Mouse (Mus musculus) embryonic stem cell, embryonic (primary cell): ENCODE measurements at regions not wholly inside any gene's neighbourhood (a gene's known extent, or its start where the extent isn't known, plus 50 kb on each side); places are given as distances from the start of the nearest gene placed in this dataset.

Experiments
- CTCF ChIA-PET, 4 experiments: fragments of 300-600 bp in 2 of 4; fragments of 350-600 bp in 2 of 4; sonication (Branson Sonifier 250); formaldehyde crosslinking; loops; one replicate each; lab custom pipeline; 2022; ENCODE audit warnings: inconsistent platforms in 2 of 4; lab: Charles Lee
- POLR2A ChIA-PET, 4 experiments: fragments of 300-600 bp in 2 of 4; fragments of 350-600 bp in 2 of 4; sonication (Branson Sonifier 250); formaldehyde crosslinking; loops; one replicate each; lab custom pipeline; 2022; ENCODE audit warnings: antibody characterized with exemption in 4 of 4, inconsistent platforms in 1 of 4; lab: Charles Lee

- CTCF ChIA-PET: no interaction called here
These were observed 141.0 kb upstream of the Rreb1 start for GRCm38 (mm10) chr13:37637151-37637550.

DNA sequence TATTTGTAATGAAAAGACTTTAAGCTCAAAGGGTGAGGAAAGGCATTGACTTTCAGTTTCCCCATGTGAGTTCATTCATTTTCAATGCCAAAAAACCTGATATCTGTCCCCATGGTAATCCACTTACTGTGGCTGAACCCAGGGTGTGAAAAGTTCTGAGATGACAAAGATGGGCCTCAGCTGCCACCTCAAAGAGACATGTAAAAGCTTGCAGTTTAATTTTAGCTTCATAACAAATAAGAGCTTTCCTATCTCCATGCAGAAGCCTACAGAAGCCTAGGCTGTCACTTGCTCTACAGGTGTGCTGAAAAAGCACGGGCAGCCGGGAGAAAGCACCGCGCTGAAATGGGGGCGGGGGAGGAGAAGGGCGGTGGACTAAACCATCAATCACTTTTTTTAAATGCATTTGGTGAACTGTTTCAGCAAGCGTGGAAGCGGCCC is 140.1 kb upstream of the Rreb1 start:
- CTCF ChIA-PET: interaction anchor here in 1 of 4 experiments (0.5 kb wide), 1 partner anchor 169 kb away, joined by 8 read pairs; no protein-coding TSS in a partner anchor
- POLR2A ChIA-PET: no interaction called here

More at GRCm38 (mm10) chr13:37637151-37637550, 141.0 kb upstream of the Rreb1 start:
- POLR2A ChIA-PET: no interaction called here

GRCm38 (mm10) chr13:37642410-37643093 is 135.6 kb upstream of the Rreb1 start:
- ChIA-PET POLR2A (interaction anchor here in 1 of 4 experiments (1.0 kb wide), 1 partner anchor 34 kb away, joined by 3 read pairs; no protein-coding TSS in a partner anchor), CTCF (no interaction called here)

GRCm38 (mm10) chr13:37644751-37645181 is 133.4 kb upstream of the Rreb1 start:
- ChIA-PET CTCF (interaction anchor here in 2 of 4 experiments (0.6 to 1.1 kb wide), 2 partner anchors 44 to 434 kb away, joined by 6 read pairs; no protein-coding TSS in a partner anchor), POLR2A (interaction anchor here in 1 of 4 experiments (0.6 kb wide), 1 partner anchor 210 kb away, joined by 6 read pairs; no protein-coding TSS in a partner anchor)

GRCm38 (mm10) chr13:37649467-37650080 is 128.6 kb upstream of the Rreb1 start:
- POLR2A ChIA-PET: interaction anchor here in 1 of 4 experiments (0.7 kb wide), 1 partner anchor 495 kb away, joined by 3 read pairs; no protein-coding TSS in a partner anchor
- CTCF ChIA-PET: interaction anchor here in 1 of 4 experiments (1.0 kb wide), 1 partner anchor 285 kb away, joined by 5 read pairs; no protein-coding TSS in a partner anchor

GRCm38 (mm10) chr13:37651221-37651946 is 126.8 kb upstream of the Rreb1 start:
- POLR2A ChIA-PET: interaction anchor here in 3 of 4 experiments (0.6 to 1.3 kb wide), 5 partner anchors 10 to 282 kb away, joined by 3 to 4 read pairs (median 3); no protein-coding TSS in a partner anchor

DNA sequence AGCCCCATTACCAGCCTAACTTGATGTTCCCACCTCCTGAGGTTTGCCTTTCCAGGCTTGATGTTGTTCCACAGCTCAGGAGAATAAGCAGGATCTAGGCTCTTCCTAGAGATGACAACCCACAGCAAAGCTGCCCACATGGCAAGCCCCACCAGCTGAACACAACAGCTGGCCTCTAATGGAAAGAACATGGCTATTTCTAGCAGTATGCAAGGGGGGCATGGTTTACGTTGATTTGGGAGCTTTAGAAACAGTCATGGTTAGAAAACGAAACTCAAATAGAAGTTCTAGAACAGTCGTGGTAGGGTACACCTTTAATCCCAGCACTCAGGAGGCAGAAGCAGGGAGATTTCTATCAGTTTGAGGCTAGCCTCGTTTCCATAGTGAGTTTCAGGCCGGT is 123.5 kb upstream of the Rreb1 start:
- ChIA-PET POLR2A (interaction anchor here in 1 of 4 experiments (1.1 kb wide), 1 partner anchor 20 kb away, joined by 3 read pairs; no protein-coding TSS in a partner anchor), CTCF (no interaction called here)

More at GRCm38 (mm10) chr13:37651221-37651946, 126.8 kb upstream of the Rreb1 start:
- CTCF ChIA-PET: interaction anchor here in 2 of 4 experiments (0.6 to 0.7 kb wide), 4 partner anchors 8 to 295 kb away, joined by 3 to 12 read pairs (median 4); no protein-coding TSS in a partner anchor

DNA sequence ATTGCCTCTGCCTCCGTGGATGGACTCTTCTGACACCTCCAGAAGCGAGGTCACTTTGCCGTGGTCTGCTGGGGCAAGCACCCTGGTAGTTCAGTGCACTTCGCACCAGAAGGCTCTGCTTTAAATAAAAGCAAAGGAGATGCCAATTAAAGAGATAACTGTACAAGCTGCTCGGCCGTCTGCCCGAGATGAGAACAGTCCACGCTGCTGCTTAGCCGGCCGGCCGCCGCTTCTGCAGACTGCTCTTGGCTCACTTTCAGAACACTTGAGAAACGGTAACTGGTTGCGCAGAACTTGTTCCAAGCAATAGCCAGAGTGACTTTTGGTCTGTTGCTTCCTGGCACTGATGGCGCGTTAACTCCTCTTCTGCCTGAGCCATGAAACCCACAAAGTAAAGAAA is 121.0 kb upstream of the Rreb1 start:
- ChIA-PET POLR2A (no interaction called here), CTCF (no interaction called here)

- ChIA-PET POLR2A (no interaction called here), CTCF (no interaction called here)
These were observed 120.2 kb upstream of the Rreb1 start for GRCm38 (mm10) chr13:37658034-37658433.

DNA sequence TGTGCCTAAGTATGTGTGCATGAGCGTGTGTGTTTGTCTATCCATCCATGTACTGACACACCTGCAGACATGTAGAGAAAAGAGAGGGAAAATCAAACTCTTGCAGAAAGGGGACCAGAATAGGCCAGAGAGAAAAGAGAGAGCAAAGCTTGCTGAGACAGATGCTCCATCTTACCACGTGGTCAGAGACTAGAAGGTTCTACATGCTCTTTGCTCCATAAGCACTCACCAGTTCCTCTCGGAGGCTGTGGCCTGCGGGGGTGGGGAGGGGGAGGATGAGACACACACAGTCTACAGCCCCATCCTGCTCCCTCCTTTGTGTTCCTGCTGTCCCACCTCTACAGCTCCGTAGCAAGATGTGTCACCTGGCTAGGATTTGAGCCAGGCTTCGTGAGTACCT is 119.7 kb upstream of the Rreb1 start:
- POLR2A ChIA-PET: no interaction called here
- CTCF ChIA-PET: no interaction called here

DNA sequence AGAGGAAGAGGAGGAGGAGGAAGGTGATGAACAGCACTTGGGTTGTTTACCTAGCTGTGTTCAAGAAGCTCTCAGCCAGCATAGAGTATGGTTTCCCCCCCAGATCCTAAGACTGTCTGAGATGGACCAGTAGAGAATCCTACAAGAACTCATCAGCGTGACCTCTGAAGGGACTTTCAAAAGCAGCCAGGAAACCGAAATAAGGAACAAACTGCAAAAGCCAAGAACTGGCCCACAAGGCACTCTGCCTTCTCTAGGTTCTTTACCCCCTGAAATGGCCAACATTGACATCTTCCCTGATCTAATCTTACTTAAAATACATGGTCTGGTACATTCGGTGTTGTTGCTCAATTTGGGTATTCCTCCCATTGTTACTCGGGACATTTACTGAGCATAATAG is 118.1 kb upstream of the Rreb1 start:
- CTCF ChIA-PET: interaction anchor here in 1 of 4 experiments (0.6 kb wide), 1 partner anchor 9 kb away, joined by 12 read pairs; no protein-coding TSS in a partner anchor
- POLR2A ChIA-PET: no interaction called here

DNA sequence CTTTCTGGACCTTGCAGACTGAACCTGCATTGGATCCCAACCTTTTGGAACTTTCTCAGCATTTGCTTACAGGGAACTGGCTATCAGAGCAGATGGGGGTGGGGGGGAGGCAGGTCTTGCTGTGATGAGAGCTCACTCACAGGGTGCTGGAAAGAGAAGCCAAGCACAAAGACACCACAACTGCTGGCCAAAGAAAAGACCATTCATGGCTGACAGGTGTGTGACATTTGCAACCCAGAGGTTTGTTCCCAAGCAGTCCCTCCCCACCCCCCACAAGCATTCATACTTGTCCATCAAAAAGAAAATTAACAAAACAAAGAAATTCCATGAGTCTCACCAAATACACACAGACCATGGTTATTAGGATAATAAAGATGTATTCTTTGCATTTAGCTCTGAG is 117.5 kb upstream of the Rreb1 start:
- CTCF ChIA-PET: interaction anchor here in 1 of 4 experiments (0.5 kb wide), 1 partner anchor 207 kb away, joined by 3 read pairs; no protein-coding TSS in a partner anchor
- POLR2A ChIA-PET: interaction anchor here in 2 of 4 experiments (1.1 to 1.2 kb wide), 2 partner anchors 9 to 14 kb away, joined by 4 read pairs; no protein-coding TSS in a partner anchor

GRCm38 (mm10) chr13:37664116-37664515 is 114.1 kb upstream of the Rreb1 start:
- CTCF ChIA-PET: interaction anchor here in 1 of 4 experiments (0.7 kb wide), 1 partner anchor 1267 kb away, joined by 3 read pairs; no protein-coding TSS in a partner anchor
- POLR2A ChIA-PET: interaction anchor here in 2 of 4 experiments (0.6 to 0.7 kb wide), 2 partner anchors 51 to 228 kb away, joined by 3 read pairs; no protein-coding TSS in a partner anchor

GRCm38 (mm10) chr13:37666207-37667003 is 111.8 kb upstream of the Rreb1 start:
- ChIA-PET POLR2A (interaction anchor here in 2 of 4 experiments (1.1 to 1.4 kb wide), 2 partner anchors 8 to 19 kb away, joined by 3 to 4 read pairs; no protein-coding TSS in a partner anchor), CTCF (no interaction called here)

DNA sequence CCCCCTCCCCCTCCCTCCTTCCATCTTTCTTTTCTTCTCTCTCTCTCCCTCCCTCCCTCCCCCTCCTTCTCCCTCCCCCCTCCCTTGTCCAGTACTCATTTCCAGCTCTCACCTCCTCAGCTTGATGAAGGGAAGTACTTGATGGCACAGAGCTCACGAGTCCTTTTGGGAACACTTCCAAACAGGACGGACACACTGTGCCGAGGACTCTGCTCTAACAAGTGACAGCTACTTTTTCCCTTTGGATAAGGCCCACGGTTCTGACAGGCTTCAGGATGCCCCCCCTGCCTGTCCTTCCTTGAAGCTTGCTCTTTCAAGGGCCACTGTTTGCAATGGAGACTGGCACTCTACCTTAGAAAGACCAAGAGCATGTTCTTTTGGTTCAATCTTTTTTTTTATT is 110.8 kb upstream of the Rreb1 start:
- CTCF ChIA-PET: no interaction called here
- POLR2A ChIA-PET: interaction anchor here in 2 of 4 experiments (0.6 to 1.4 kb wide), 4 partner anchors 7 to 484 kb away, joined by 3 to 4 read pairs (median 3); no protein-coding TSS in a partner anchor

DNA sequence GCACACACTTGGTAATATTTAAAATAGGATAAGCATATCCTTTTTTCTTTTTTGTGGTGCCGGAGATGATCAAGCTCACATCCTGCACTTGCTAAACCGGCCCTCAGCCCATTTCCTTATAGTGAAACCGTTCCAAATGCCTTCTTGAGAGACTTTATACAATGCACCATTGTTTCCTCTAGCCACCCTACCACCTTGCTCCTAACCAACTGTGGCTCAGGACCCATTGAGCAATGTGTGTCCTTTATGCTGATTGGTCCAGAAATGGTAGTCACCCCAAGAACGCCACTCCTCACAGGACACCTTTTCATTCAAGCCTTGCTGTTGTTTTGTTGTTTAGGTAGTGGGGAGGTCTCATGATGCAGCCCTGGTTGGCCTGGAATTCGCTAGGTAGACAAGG is 110.3 kb upstream of the Rreb1 start:
- ChIA-PET CTCF (no interaction called here), POLR2A (interaction anchor here in 2 of 4 experiments (0.5 to 0.9 kb wide), 2 partner anchors 306 to 484 kb away, joined by 3 read pairs; no protein-coding TSS in a partner anchor)

DNA sequence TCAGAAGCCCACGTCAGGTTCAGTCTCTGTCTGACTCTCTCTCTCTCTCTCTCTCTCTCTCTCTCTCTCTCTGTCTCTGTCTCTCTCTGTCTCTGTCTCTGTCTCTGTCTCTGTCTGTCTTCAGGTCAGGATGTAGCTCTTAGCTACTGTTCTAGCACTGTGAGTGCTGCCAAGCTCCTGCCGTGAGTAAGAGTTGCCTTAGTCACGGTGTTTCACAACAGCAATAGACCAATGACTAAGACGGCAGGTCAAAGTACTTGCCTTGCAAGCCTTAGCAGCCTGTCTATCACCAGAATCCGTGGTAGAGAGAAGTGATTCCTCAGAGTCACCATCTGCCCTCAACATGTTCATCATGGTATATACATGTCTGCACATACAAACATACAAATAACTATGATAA is 107.1 kb upstream of the Rreb1 start:
- POLR2A ChIA-PET: no interaction called here
- CTCF ChIA-PET: no interaction called here
